Mouse (Mus musculus) liver, embryonic 14.5 days (tissue): ENCODE results near the gene Clcnka. TPM values are rescaled to one million over a fixed set of nuclear protein-coding genes. Genes with fewer than 3 reads are reported as not detected.

Source experiments
- ATAC-seq: fragments of 200-750 bp; cut with Nextera tagmentation; 2 replicates; pipeline ENCODE4 v1.8.0; 2017; ENCODE audit warnings: moderate number of reproducible peaks, mild to moderate bottlenecking, moderate library complexity; ENCODE audit not compliant: insufficient read depth
- DNase-seq, 3 experiments: peaks; one replicate each; pipeline ENCODE4 v3.0.0-alpha.2; 2012 to 2013; ENCODE audit warnings: low read depth in 3 of 3, low spot score in 3 of 3
- H3K27ac ChIP-seq: fragments of 300-500 bp; sonication (generic); 2 replicates; pipeline ENCODE4 v1.5.1; 2014; ENCODE audit warnings: moderate library complexity, mild to moderate bottlenecking, control low read depth, inconsistent platforms
- H3K27me3 ChIP-seq: fragments of 300-500 bp; sonication (generic); 2 replicates; pipeline ENCODE4 v1.6.1; 2014; ENCODE audit warnings: mild to moderate bottlenecking, low read length, moderate library complexity; ENCODE audit not compliant: control insufficient read depth, insufficient read depth
- H3K36me3 ChIP-seq: fragments of 300-500 bp; sonication (generic); replicated peaks from 2 replicates; pipeline ENCODE4 v1.6.1; 2014; ENCODE audit warnings: low read depth; ENCODE audit not compliant: control insufficient read depth, insufficient read depth
- H3K4me1 ChIP-seq, 2 experiments: fragments of 200-500 bp in 1 of 2; fragments of 300-500 bp in 1 of 2; sonication (generic) in 1 of 2; replicated peaks; 2 replicates each; pipeline ENCODE4 v1.6.1; 2012 to 2014; ENCODE audit warnings: antibody characterized with exemption in 1 of 2, inconsistent platforms in 1 of 2, low read length in 1 of 2; ENCODE audit not compliant: control insufficient read depth in 2 of 2, insufficient read depth in 2 of 2
- H3K4me2 ChIP-seq: fragments of 300-500 bp; sonication (generic); 2 replicates; pipeline ENCODE4 v1.6.1; 2014; ENCODE audit warnings: low read depth, mild to moderate bottlenecking, control low read depth, moderate library complexity
- H3K4me3 ChIP-seq, 2 experiments: fragments of 200-500 bp in 1 of 2; fragments of 300-500 bp in 1 of 2; sonication (generic) in 1 of 2; 2 replicates each; pipeline ENCODE4 v1.5.1; 2012 to 2014; ENCODE audit warnings: low read depth in 2 of 2, low read length in 2 of 2, mild to moderate bottlenecking in 2 of 2, control low read depth in 1 of 2, inconsistent platforms in 1 of 2, moderate library complexity in 1 of 2; ENCODE audit not compliant: insufficient read depth in 1 of 2
- H3K9ac ChIP-seq: fragments of 300-500 bp; sonication (generic); replicated peaks from 2 replicates; pipeline ENCODE4 v1.6.1; 2014; ENCODE audit warnings: mild to moderate bottlenecking, control low read depth, moderate library complexity
- H3K9me3 ChIP-seq: fragments of 300-500 bp; sonication (generic); 2 replicates; pipeline ENCODE4 v1.6.1; 2016; ENCODE audit warnings: low read length, mixed read lengths; ENCODE audit not compliant: control insufficient read depth
- CTCF ChIP-seq: IDR thresholded peaks from 2 replicates; pipeline ENCODE4 v1.5.1; 2016; ENCODE audit warnings: antibody characterized with exemption, low read depth, control low read depth
- EP300 ChIP-seq: IDR thresholded peaks from 2 replicates; pipeline ENCODE4 v1.6.1; 2016; ENCODE audit warnings: antibody characterized with exemption, low read depth
- WGBS: fragments of 180-500 bp; shearing (Covaris S2); extraction: QIAGEN DNeasy Blood & Tissue Kit; methylation state at CpG from one replicate; pipeline ENCODE4 v1.1.7; 2014; ENCODE audit not compliant: insufficient replicate concordance; 5-methylcytosine and 5-hydroxymethylcytosine counted together
- polyA plus RNA-seq, 2 experiments: library from polyadenylated mRNA; depleted of rRNA in 1 of 2; stranded (reverse) in 1 of 2; unstranded in 1 of 2; fragments of >200 nt; fragmentation: Nextera tagmentation in 1 of 2; extraction: Ambion mirVana in 1 of 2; gene quantifications; 2 replicates each; pipeline versions ENCODE4 v1.2.1 to v1.2.3; 2012 to 2014

Clcnka gene
- polyA plus RNA-seq, 2 experiments, result not detected

GRCm38 (mm10) chr4:141415924-141416323 is 17.4 kb upstream of the Clcnka start, which contains the start of gene Clcnkb:
Gene Clcnkb (minus strand): TSS chr4:141416014.
- Histone ChIP-seq H3K36me3 (no peaks in the 10 kb centered on the region), H3K4me2 (no peak within 1 kb of the TSS), H3K27me3 (no peaks in the 10 kb centered on the region), H3K9ac (no peak within 1 kb of the TSS), H3K4me1 (no peaks in the 10 kb centered on the region), H3K4me3 (no peak within 1 kb of the TSS), H3K9me3 (no peaks in the 10 kb centered on the region), H3K27ac (no peak within 1 kb of the TSS)
- WGBS, result 50% methylated on average over 7 of the region's 7 CpGs
- ATAC-seq (no peak), DNase-seq (no peak)
- TF ChIP-seq CTCF, result no peak

- no peaks in the 10 kb centered on the region for H3K9me3 ChIP-seq
- H3K27me3 ChIP-seq, result no peaks in the 10 kb centered on the region
- WGBS, result 19% methylated on average over 22 of the region's 22 CpGs
- no peak for DNase-seq
- no peak for ATAC-seq
- H3K4me2 ChIP-seq, result no peak overlapping the region
- no peak overlapping the region for H3K27ac ChIP-seq
- no peaks in the 10 kb centered on the region for H3K4me1 ChIP-seq
- no peak overlapping the region for H3K4me3 ChIP-seq
- no peak overlapping the region for H3K9ac ChIP-seq
- TF ChIP-seq EP300 (no peak), CTCF (peak; percentile 67)
- H3K36me3 ChIP-seq, result no peaks in the 10 kb centered on the region
Measured at GRCm38 (mm10) chr4:141411430-141411992, 13.0 kb upstream of the Clcnka start.

- Histone ChIP-seq H3K9me3 (no peaks in the 10 kb centered on the region), H3K27me3 (no peaks in the 10 kb centered on the region), H3K27ac (no peak overlapping the region), H3K4me1 (no peaks in the 10 kb centered on the region), H3K4me2 (no peak overlapping the region), H3K4me3 (no peak overlapping the region), H3K9ac (no peak overlapping the region), H3K36me3 (no peaks in the 10 kb centered on the region)
- DNase-seq (no peak), ATAC-seq (no peak)
- TF ChIP-seq EP300 (no peak), CTCF (no peak)
- WGBS, result 74% methylated on average over 3 of the region's 3 CpGs
Measured at GRCm38 (mm10) chr4:141408577-141408976, 10.1 kb upstream of the Clcnka start.

- WGBS, result 30% methylated on average over 13 of the region's 14 CpGs
- peak; percentile 78 for TF ChIP-seq CTCF
- TF ChIP-seq EP300, result no peak
- ATAC-seq (no peak), DNase-seq (no peak)
- H3K36me3 ChIP-seq, result no peaks in the 10 kb centered on the region
- H3K9me3 ChIP-seq, result no peaks in the 10 kb centered on the region
- no peak overlapping the region for H3K4me3 ChIP-seq
- no peaks in the 10 kb centered on the region for H3K4me1 ChIP-seq
- H3K27ac ChIP-seq, result no peak overlapping the region
- H3K9ac ChIP-seq, result no peak overlapping the region
- H3K27me3 ChIP-seq, result no peaks in the 10 kb centered on the region
- H3K4me2 ChIP-seq, result no peak overlapping the region
Measured at GRCm38 (mm10) chr4:141406516-141407299, 8.2 kb upstream of the Clcnka start.

- no peak for ATAC-seq
- Histone ChIP-seq H3K27me3 (no peaks in the 10 kb centered on the region), H3K4me3 (no peak overlapping the region), H3K9ac (no peak overlapping the region), H3K4me2 (no peak overlapping the region), H3K4me1 (no peaks in the 10 kb centered on the region), H3K27ac (no peak overlapping the region), H3K9me3 (no peaks in the 10 kb centered on the region), H3K36me3 (no peaks in the 10 kb centered on the region)
- no peak for DNase-seq
- TF ChIP-seq CTCF, result no peak
- no peak for TF ChIP-seq EP300
- 63% methylated on average over 3 of the region's 3 CpGs for WGBS
Measured at GRCm38 (mm10) chr4:141405314-141405622, 6.7 kb upstream of the Clcnka start.
